Comparison of ENCODE assay signal across 8 mouse cellular contexts in the genomic region with DNA sequence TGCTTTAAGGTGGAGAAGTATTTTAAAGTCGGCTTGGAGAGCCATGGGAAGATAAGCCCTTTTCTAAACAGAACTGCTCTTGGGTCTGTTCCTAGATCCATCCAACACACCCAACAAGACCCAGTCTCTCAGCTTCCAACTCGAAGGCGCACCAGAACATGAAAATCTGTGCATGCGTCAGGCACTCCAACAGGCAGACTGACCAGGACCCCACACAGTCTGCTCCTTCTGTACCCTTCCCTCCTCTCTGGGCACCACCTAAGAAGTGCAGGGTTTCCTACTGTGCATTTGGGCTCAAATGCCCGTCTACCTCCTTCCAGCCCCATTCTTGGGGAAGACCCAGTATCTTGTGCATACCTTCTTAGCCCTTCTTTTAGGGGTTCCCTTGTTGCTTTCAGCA. TPM values are rescaled to one million over a fixed set of nuclear protein-coding genes. Genes with fewer than 3 reads are reported as not detected.
A peak's percentile ranks its signal among the peaks of the same experiment; 100 is the strongest.
DNase-seq lines count a peak whose midpoint lies in the region; ATAC-seq and TF ChIP-seq lines count a peak whose summit lies in the region.

No protein-coding gene starts in this region.

- TF ChIP-seq CTCF in testis, adult 2 months (IDR thresholded peaks at IDR 0.05; ENCODE audit: control insufficient read depth, insufficient read depth, insufficient replicate concordance, low read depth, low read length): no peak

- peak overlapping the region; percentile 34 for H3K4me3 ChIP-seq in erythroblast, embryonic 14.5 days (replicated peaks)
- H3K4me3 ChIP-seq in testis, adult 2 months (ENCODE audit: control insufficient read depth, low read depth, low read length): peak overlapping the region; percentile 75
- H3K4me3 ChIP-seq in liver, embryonic 12.5 days: peak overlapping the region; percentile 34

- no peak for TF ChIP-seq POLR2A in testis, adult 2 months (IDR thresholded peaks at IDR 0.05; ENCODE audit: control insufficient read depth, low read depth, low read length)

- peak overlapping the region; percentile 98 for H3K4me2 ChIP-seq in liver, embryonic 12.5 days

- 62% methylated on average over 5 of the region's 5 CpGs for WGBS in liver, embryonic 12.5 days (ENCODE audit: insufficient replicate concordance)

- H3K4me1 ChIP-seq in erythroblast, embryonic 14.5 days (ENCODE audit: control insufficient read depth): peaks cover 74% of the 10 kb centered on the region
- H3K4me1 ChIP-seq in testis, adult 2 months (ENCODE audit: control insufficient read depth, insufficient read depth, low read length): peaks cover 34% of the 10 kb centered on the region
- H3K4me1 ChIP-seq in liver, embryonic 12.5 days: peaks cover 84% of the 10 kb centered on the region

- peaks cover 7% of the 10 kb centered on the region for H3K27me3 ChIP-seq in erythroblast, embryonic 14.5 days (ENCODE audit: control insufficient read depth)
- H3K27me3 ChIP-seq in testis, adult 2 months (ENCODE audit: control insufficient read depth, insufficient read depth, low read length): no peaks in the 10 kb centered on the region
- H3K27me3 ChIP-seq in liver, embryonic 12.5 days (replicated peaks): no peaks in the 10 kb centered on the region

- H3K9me3 ChIP-seq in erythroblast, embryonic 14.5 days (ENCODE audit: control insufficient read depth, low read length): no peaks in the 10 kb centered on the region
- no peaks in the 10 kb centered on the region for H3K9me3 ChIP-seq in liver, embryonic 12.5 days (replicated peaks)

- H3K9ac ChIP-seq in liver, embryonic 12.5 days: peak overlapping the region; percentile 60

- no peak for ATAC-seq in erythroblast, adult 5-6 weeks (replicated peaks; ENCODE audit: low FRiP score, poor library complexity, severe bottlenecking)
- ATAC-seq in liver, embryonic 12.5 days: no peak
- no peak for ATAC-seq in inflammation-experienced regulatory T-cells, adult 6 months

- H3K27ac ChIP-seq in testis, adult 2 months (ENCODE audit: control insufficient read depth, insufficient read depth, low read depth, low read length): 0 out of 2 replicates have a peak overlapping the region, but pooled peaks have one; percentile 42
- peak overlapping the region; percentile 50; the same call in 1 of the 2 replicates for H3K27ac ChIP-seq in liver, embryonic 12.5 days

- no peak for DNase-seq in testis, postnatal 14 days (ENCODE audit: low spot score)
- DNase-seq in urinary bladder, postnatal 36 days (ENCODE audit: low spot score in 2 of 2): no peak
- DNase-seq in ovary, postnatal 36 days (ENCODE audit: low spot score): no peak

- H3K36me3 ChIP-seq in erythroblast, embryonic 14.5 days (ENCODE audit: control insufficient read depth): peaks cover 49% of the 10 kb centered on the region
- H3K36me3 ChIP-seq in testis, adult 2 months (ENCODE audit: control insufficient read depth, insufficient read depth, low read length): no peaks in the 10 kb centered on the region
- H3K36me3 ChIP-seq in liver, embryonic 12.5 days: peaks cover 40% of the 10 kb centered on the region

RNA-seq across cellular contexts. Expression of gene Gm42742, which starts 0.4 kb away (rescaled TPM):
- 15.4 and 20.8 TPM in 2 replicates for polyA plus RNA-seq in erythroblast, embryonic 14.5 days (2012)
- 1.7 and 1.9 TPM in 2 replicates for total RNA-seq in erythroblast, adult 5-6 weeks (2015; ENCODE audit: low replicate concordance)
- total RNA-seq in erythroblast, adult 5-6 weeks (2017; ENCODE audit: low replicate concordance): 8.1 and 9.1 TPM in 2 replicates
- 13.5 and 16.2 TPM in 2 replicates for polyA plus RNA-seq in testis, adult 2 months (2012; rRNA removed)
- polyA plus RNA-seq in liver, embryonic 12.5 days (2016; fragmentation: Nextera tagmentation; extraction: Ambion mirVana): 4.1 and 8.9 TPM in 2 replicates
- polyA plus RNA-seq in inflammation-experienced regulatory T-cells, adult 6 months (2017; shearing (Covaris generic)): 10 to 100 TPM; 42.5 to 62.2 (median 46.4) TPM

RNA-seq across cellular contexts. Expression of gene Prrt2, which starts 0.5 kb away (rescaled TPM):
- polyA plus RNA-seq in erythroblast, embryonic 14.5 days (2012): 0.04 and 0.17 TPM in 2 replicates
- total RNA-seq in erythroblast, adult 5-6 weeks (2015; ENCODE audit: low replicate concordance): not detected in 2 replicates
- total RNA-seq in erythroblast, adult 5-6 weeks (2017; ENCODE audit: low replicate concordance): 1.5 TPM in 1 of 2 replicates, not detected in the other
- polyA plus RNA-seq in testis, adult 2 months (2012; rRNA removed): 2.7 and 3.4 TPM in 2 replicates
- 0.88 and 2.1 TPM in 2 replicates for polyA plus RNA-seq in liver, embryonic 12.5 days (2016; fragmentation: Nextera tagmentation; extraction: Ambion mirVana)
- polyA plus RNA-seq in inflammation-experienced regulatory T-cells, adult 6 months (2017; shearing (Covaris generic)): 1 to 10 TPM in 1 of 3 experiments, under 1 TPM in 1, not detected in 1; 0.97 to 1.1 TPM

RNA-seq across cellular contexts. Expression of gene Pagr1a, which starts 3.3 kb away (rescaled TPM):
- 8.2 and 13.3 TPM in 2 replicates for polyA plus RNA-seq in erythroblast, embryonic 14.5 days (2012)
- 13.4 and 18.8 TPM in 2 replicates for total RNA-seq in erythroblast, adult 5-6 weeks (2015; ENCODE audit: low replicate concordance)
- 7.0 and 7.1 TPM in 2 replicates for total RNA-seq in erythroblast, adult 5-6 weeks (2017; ENCODE audit: low replicate concordance)
- 1.3 and 2.0 TPM in 2 replicates for polyA plus RNA-seq in testis, adult 2 months (2012; rRNA removed)
- 60.5 and 65.1 TPM in 2 replicates for polyA plus RNA-seq in liver, embryonic 12.5 days (2016; fragmentation: Nextera tagmentation; extraction: Ambion mirVana)
- polyA plus RNA-seq in inflammation-experienced regulatory T-cells, adult 6 months (2017; shearing (Covaris generic)): 10 to 100 TPM; 34.7 to 44.5 (median 42.6) TPM

RNA-seq across cellular contexts. Expression of gene Pagr1b, which starts 4.2 kb away (rescaled TPM):
- not detected in 2 replicates for polyA plus RNA-seq in erythroblast, embryonic 14.5 days (2012)
- not detected in 2 replicates for total RNA-seq in erythroblast, adult 5-6 weeks (2015; ENCODE audit: low replicate concordance)
- not detected in 2 replicates for total RNA-seq in erythroblast, adult 5-6 weeks (2017; ENCODE audit: low replicate concordance)
- polyA plus RNA-seq in testis, adult 2 months (2012; rRNA removed): 0.90 and 1.2 TPM in 2 replicates
- polyA plus RNA-seq in liver, embryonic 12.5 days (2016; fragmentation: Nextera tagmentation; extraction: Ambion mirVana): 0.57 TPM in 1 of 2 replicates, not detected in the other
- not detected for polyA plus RNA-seq in inflammation-experienced regulatory T-cells, adult 6 months (2017; shearing (Covaris generic))

RNA-seq across cellular contexts. Expression of gene Mvp, which starts 6.1 kb away (rescaled TPM):
- 0.87 and 1.2 TPM in 2 replicates for polyA plus RNA-seq in erythroblast, embryonic 14.5 days (2012)
- 1.5 and 1.9 TPM in 2 replicates for total RNA-seq in erythroblast, adult 5-6 weeks (2015; ENCODE audit: low replicate concordance)
- 5.5 and 7.7 TPM in 2 replicates for total RNA-seq in erythroblast, adult 5-6 weeks (2017; ENCODE audit: low replicate concordance)
- polyA plus RNA-seq in testis, adult 2 months (2012; rRNA removed): 3.0 and 4.0 TPM in 2 replicates
- polyA plus RNA-seq in liver, embryonic 12.5 days (2016; fragmentation: Nextera tagmentation; extraction: Ambion mirVana): 8.3 and 8.9 TPM in 2 replicates
- 10 to 100 TPM; 15.2 to 19.7 (median 16.2) TPM for polyA plus RNA-seq in inflammation-experienced regulatory T-cells, adult 6 months (2017; shearing (Covaris generic))
